Mouse (Mus musculus): ENCODE data around the gene Itpk1.

DNA sequence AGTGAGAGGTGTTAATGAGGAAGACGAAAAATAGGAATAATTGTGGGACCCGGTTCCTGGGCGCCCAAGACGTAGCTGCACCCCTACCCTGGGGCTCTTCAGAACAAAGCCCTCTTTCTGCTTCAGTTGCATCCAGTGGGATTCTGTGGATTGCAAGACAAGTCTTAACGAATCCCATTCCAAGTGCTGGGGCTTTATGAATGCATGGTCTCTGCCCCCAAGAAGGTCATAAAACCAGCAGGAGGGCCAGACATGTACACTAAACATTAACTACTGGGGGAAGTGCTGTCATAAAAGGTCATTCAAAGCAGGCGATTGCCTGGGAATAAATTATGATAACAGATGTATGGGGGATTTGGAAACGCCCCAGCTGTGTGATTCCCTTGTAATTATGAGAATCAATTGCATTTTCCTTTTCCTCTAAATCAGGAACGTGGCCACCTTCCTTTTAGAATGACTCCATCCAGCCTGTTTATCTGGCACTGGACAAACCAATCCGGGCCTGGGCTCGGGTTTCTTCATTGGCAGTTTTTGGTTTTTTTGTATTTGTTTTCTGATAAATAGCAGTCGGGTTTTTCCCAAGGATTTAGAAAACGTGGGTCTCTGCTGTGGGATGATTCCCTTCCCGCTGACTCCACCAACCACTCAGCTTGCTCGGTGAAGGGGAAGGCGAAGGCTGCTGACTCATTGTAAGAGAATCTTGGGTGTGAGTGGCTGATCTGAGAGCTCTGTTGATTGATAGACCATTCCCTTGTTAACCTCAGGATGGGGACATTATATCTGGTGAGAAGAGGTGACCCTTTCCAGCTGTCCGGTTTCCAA lies 26.3 kb upstream of the Itpk1 start:
- TF ChIP-seq CTCF (IDR thresholded peaks at IDR 0.05; ENCODE audit: borderline replicate concordance, extremely low read depth, insufficient read depth, insufficient read length) (no peak), POLR2A (IDR thresholded peaks at IDR 0.05; ENCODE audit: borderline replicate concordance, extremely low read depth, insufficient read depth, insufficient read length, poor library complexity, severe bottlenecking) (no peak)
